Mouse (Mus musculus) v-Abl transformed pro-B cells (cell line): ENCODE measurements around the gene Itga3.
"Not testable (repeated sequence)": the region's sequence is repeated elsewhere in the genome, so short reads cannot be mapped to it uniquely, and the experiment has no call there.

Experiments used
- in situ Hi-C, 2 experiments: fragments of 400-800 bp; cut with MboI; formaldehyde crosslinking; loops; one replicate each; pipeline ENCODE4 v1.15.1; 2025; ENCODE audit not compliant: unreplicated experiment in 2 of 2

Gene Itga3

DNA sequence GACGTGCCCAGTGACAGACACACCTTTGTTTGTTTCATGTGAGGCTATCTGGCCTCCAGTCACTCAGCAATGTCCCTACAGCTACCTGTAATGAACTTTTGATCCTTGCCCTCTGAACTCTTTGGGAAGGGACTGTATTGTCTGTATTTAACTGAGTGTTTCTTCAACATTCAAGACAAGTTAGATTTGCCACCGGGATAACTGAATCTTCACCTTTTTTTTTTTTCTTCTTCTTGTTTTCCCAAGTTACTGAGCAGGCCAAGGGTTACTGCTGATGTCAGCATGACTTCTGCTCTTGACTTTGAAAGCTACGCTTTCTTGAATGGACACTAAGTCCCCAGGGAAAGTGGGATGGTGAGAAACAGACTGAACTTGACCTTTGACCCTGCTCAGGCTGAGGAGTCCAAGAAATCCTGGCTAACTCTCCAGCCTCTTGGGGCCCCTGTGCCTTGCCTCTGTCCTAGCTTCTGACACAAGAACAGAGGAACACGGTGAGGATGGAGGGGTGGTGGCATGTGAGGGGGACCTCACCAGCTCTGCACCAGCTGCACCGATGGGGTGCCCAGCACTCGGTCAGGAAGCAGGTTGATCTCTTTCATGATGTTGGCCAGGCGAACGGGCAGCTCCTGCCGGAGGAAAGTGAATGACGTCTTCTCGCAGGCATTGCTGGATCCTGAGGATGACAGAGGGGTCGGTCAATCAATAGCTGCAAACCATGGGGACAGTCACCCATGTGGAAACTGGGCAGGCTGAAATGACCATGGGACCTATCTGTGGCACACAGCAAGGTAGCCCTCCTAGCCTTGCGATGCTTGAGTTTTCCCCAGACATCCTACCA lies 37.6 kb downstream of the Itga3 start:
- in situ Hi-C loops, result no loop called here

DNA sequence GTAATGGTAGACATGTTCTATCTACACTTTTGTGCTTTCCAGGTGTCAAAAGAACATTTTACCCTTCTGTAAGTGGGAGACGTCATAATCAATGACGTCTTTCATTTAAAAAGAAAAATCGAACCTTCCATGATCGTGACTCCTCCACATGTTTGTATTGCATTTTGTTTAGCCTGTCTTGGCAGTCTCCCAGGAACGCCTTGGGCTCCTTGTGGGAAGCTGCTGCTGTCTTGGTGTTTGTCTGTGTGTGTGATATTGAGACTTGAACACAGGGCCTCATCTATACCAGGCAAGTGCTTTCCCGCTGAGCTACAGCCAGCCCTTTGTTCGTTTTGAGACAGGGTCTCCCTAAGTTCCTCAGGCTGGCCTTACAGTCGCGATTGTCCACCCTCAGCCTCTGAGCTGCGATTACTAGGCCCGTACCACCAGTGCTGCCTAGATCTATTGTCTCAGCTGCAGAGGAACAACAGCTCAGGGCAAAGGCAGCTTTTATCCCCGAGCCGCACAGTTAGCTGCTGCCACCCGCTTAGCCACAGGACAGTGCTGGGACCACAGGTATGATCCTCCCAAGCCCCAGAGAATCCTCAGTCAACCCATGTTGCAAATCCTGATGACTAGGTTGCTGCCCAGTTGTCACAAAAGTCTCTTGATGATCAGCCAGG lies 38.3 kb downstream of the Itga3 start:
- in situ Hi-C loops, result no loop called here

DNA sequence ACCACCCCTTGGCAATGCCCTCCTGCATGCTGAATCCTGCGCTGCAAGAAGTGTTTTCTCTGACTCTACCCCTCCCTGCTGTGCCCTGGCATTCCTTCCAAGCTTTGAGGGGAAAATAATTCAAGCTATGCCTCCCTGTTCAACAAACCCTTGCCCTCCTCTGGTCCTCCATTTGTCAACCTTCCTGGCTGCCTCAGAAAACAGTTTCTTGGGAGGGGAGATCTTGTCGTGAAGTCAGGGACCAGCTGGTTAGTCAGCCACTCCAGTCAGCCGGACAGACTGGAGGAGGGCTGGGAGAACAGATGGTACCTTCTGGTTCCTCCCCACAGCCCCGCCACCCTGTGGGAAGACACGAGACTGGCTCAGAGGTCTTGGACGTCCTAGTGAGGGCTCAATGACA lies 39.3 kb downstream of the Itga3 start:
- in situ Hi-C loops, result no loop called here

DNA sequence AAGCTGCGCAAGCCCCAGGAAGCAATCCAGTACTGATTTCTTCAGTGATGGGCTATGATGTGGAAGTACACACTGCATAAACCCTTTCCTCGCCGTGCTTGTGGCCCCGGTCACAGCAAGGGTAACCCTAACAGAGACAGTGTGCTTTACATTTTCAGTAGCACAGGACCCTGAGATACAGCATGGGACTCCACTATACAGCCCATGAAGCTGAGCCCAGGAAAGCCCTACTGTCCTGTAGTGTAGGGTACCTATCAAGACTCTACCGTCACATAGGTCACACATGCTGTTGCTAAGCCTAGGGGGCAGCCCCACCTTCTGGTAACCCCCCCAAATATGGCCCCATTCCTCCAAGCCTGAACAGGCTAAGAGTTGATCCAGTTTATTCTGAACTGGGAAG lies 40.1 kb downstream of the Itga3 start:
- in situ Hi-C loops, result no loop called here

DNA sequence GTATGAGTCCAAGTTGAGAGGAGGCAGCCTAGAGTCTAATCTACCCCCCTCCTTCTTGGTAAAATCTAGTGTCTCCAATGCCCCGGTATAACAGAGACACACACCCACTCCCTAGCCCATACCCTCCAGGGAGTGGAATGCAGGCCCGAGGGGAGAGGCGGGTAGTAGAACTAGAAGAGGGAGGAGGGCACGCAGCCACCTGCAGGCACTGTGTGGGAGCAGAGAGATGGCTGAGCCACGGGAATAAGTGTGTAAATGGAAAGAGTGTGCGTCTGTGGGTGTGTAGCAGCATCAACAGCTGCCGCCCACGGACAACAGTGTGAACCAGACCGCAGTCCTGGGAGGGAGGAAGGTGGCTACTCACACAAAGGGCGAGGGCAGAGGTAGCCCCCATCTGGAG lies 41.7 kb downstream of the Itga3 start:
- in situ Hi-C loops, result no loop called here

DNA sequence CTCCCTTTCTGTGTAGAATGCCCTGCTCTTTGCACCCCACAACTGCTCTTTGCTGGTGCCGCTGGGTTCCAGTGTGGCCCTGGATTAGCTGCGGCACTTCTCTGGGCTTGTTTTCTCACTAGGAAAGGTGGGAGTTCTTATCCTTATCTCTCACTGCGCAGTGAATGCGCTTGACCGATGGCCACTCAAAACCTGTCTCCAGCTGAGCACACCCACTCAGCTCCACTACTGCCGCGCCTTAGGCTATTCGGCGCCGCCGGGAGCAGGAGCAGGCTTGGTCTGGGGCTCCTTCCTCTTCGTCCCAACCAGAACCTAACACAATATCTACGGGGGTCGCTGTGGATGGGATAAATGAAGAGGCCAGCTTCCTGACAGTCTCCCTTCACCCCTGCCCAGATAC lies 43.0 kb downstream of the Itga3 start:
- in situ Hi-C loops, result no loop called here

DNA sequence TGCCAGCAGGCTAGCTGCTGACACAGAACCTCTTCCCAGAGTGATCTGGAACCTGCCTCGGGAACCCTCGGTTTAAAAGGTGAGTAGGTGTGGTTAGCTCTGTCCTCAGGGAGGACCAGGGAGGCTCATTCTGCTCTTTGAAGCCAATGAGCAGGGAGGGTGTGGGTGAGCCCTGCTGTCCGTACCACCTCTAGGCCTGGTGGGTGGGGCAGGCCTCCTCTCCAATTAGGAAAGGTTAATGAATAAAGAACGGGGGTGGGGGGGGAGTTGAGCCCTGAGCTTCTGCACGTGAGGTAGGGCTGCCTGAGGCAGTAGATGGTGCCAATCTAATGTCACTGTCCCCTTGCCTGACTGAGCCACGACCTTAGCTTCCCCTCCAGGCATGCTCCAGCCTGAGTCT lies 43.7 kb downstream of the Itga3 start:
- in situ Hi-C loops, result no loop called here

DNA sequence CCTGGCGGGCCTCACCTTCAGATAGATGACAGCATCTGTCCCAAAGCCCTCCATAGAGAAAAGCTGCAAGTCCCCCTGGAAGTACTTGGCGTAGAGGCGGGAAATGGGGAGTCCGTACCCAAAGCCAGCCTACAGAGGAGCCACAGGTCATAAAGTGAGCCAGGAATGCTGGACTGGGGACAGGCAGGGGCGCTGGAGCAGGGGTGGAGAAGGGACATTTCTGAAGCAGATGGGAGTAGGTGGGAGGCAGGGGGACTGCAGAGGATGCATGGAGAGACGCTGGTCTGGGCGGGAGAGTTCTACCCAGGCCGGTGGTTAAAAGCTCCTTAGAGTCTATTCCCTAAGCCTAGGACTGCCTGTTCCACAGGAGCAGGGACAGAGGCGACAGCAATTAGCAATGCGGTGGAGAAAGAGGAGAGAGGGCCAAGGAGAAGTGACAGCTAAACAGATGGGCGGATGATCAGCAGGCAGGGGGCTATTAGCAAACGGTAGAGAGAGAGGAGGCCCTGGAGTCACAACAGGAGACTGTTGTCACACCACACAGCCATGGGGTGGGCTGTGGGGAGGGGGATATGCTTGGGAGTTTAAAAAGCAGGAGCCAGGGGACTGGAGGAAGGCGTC lies 48.6 kb downstream of the Itga3 start:
- in situ Hi-C loops, result no loop called here

DNA sequence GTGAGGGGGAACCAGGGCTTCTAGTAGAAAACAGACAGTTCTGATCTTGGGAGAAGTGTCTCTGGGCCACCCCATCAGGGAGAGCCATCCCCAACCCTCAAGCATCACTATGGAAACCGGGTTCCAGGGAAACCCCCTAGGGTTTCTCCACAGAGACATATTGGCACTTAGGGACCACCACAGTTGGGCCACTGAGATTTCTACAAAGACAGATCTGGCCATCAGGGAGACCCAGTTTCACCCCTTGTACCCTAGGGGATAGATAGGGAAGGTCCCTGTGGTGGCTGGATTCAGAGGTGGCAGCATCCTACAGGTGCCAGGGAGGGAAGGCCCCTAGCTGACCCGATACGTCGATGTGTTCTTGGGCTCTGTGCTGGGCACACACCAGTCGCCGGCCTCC lies 49.8 kb downstream of the Itga3 start:
- in situ Hi-C loops, result no loop called here

DNA sequence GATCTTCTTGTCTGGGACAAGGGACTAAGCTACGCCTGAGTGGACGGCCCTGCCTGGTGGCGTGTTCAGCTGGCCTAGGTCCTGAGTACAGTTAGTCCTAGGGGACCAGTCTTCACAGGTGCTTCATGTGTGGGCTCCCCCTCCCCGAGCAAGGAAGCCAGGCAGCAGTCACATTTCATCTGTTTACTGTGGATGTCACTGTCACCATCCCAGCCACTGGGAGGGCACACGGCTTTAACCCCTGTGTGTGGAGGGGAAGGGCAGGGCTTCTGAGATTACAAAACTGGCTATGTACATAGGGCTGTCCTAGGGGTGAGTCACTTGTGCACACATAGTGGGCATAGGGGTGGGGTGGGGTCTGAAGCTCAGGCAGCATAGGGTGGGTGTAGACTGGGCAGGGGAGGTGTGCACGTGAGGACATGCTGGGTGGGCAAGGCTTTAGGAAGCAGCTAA lies 50.5 kb downstream of the Itga3 start:
- in situ Hi-C loops, result no loop called here

DNA sequence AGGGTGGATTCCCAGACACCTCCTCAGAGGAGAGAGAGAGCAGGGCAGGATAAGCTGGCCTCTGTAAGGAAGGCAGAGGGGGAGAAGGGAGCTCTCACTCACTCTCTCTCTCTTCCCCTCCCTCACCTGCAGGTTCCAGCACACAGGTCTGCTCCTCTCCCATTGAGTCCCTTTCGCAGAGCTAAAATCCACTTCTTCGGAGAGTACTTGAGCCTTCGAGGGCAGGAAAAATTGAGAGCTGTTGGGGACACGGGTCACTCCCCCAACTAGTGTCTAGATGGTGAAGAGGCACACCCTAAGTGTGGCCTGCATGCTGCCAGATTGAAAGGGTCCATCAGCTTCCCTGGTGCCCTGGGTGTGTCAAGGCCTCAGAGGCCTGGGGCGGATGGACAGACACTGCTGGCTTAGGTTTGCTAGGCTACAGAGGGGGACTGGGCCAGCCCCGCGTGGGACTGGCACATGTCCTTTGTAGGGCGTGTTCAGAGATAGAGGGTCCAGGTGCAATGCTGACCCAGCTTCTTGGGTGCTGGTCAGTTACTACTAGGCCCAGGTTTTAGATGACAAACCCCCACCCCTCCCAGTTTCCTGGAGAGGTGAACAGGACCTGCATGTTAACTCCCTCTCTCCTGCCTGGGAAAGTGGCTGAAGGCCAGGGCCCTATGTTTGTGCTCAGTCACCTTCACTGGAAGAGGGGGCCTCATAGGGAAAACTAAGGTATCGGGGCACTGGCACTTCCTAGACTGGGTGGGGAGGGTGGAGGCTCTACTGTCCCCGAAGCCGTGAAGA lies 51.2 kb downstream of the Itga3 start:
- in situ Hi-C loops, result no loop called here

DNA sequence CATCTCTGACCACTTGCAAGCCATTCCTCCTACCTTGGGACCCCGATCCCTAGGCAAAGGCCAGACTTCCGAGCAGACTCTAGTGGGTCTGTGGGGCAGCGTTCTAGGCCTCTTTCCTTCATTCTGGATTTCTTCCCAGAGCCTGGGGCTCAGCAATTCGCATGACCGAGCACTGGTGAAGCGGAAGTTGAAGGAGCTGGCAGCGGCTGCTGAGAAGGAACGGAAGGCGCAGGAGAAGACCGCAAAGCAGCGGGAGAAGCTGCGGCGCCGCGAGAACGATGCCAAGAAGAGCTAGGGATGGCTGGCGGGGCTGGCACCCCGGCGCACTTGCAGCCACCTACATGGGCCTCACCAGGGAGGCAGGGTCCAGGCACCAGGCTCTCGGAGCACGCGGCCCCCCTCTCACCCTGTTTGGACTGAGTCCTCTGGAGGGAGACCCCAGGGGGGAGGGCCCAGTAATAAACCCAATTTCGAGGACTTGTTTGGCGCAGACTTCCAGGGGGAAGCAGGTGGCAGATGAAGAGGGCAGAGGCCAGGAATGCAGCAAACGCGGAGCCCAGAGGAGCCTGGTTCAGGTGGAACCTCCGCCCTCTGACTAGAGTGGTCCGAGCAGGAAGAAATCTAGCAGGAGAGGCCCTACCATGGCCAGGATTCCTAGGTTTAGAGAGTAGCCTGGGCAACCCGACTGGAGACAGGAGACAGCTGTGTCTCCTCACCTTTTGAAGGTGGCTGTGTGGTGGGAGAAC lies 52.0 kb downstream of the Itga3 start:
- in situ Hi-C loops, result no loop called here

DNA sequence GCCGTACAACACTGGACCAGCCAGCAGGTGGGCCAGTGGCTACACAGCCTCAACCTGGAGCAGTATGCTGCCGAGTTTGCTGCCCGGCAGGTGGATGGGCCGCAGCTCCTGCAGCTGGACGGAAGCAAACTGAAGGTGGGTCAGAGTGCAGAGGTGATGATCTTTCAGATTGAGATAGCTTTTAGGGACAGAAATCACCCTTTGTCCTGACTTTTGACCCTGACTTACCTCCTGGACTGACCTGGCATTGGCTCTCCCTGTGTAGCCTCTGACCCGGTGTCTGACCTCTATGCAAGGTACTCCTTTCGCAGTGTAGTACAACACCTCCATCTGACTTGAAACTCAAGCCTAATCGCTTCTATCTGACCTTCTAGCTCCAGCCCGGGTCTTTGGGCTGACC lies 53.1 kb downstream of the Itga3 start:
- in situ Hi-C loops, result no loop called here

DNA sequence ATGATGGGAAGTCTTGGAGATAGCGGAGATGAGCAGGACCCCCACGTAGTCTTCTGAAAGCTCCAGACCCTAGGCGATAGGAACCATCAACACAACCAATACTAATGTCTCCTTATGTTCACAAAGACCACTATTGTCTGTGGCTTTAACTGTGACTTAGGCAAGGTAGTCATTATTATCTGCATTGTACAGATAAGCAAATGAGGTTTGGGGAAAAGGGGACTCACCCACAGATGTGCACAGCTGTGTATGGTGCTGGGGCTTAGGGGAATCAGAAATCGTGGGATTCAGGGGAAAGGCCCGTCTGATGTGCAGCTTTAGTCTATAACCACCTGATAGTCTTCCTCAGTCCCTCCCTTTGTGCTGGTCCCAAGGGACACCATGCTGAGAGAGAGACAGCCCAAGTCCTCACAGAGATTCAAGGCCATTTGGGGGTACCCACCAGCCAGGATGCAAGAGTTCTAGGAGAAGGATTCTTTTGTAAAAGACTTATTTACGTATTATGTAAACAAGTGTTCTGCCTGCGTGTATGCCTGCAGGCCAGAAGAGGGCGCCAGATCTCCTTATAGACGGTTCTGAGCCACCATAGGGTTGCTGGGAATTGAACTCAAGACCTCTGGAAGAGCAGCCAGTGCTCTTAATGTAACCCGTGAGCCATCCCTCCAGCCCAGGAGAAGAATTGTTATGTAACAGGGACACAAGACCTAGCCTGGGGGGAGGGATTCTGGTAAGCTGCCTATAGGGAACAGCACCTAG lies 54.2 kb downstream of the Itga3 start:
- in situ Hi-C loops, result no loop called here

DNA sequence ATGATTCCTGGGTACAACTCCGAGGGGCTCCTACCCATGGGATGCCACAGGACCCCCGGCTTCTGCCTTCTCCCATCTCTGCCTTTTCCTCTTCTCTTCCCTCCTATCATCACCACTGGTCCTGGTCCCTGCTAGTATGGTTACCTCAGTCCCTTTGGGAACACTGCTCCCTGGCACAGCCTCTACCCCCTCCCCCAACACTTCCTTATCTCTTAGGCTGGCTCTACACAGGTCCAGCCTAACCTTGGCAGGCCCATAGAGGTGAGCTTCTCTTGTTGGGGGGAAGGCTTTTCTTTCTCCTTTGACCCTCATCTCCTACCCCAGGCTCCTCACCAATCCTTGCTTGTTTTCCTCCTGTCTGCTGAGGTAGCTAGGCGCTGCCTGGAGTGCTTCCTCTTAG lies 61.1 kb downstream of the Itga3 start:
- in situ Hi-C loops, result no loop called here

DNA sequence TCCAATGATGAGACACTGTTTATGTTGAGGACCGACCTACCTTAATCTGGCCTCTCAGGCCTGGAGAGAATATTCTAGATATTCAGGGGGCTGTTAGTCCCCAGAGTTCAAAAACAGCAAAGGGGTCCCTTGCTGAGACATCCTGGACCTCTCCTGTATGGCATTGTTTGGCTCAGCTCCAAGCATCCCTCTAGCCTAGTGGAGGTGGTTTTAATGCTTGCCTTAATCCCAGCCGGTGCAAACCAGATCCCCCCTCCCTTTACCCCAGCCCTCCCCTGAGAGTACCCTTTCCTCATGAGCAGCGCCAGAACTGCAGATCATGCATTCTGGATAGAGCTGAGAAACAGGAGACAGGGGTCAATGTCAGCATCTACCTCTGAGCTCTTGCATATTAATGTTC lies 64.1 kb downstream of the Itga3 start:
- in situ Hi-C loops, result no loop called here

DNA sequence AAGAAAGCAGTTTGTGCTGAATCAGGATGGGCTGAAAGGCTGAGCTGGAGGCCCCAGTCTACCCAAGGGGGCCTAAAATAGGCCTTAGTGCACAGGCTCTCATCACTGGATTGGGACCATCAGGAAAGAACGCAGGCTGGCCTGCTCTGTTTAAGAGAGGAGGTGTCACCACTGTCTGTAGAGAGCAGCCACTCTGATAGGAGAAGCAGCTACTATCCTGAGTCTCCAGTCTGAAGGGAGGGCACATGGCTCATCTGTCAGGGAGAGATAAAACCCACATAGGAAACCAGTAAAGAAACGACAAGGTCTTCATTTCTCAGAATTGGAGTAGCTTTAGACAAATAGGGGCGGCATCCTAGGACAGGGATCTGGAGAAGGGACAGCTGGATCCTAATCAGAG lies 64.5 kb downstream of the Itga3 start:
- in situ Hi-C loops, result no loop called here

DNA sequence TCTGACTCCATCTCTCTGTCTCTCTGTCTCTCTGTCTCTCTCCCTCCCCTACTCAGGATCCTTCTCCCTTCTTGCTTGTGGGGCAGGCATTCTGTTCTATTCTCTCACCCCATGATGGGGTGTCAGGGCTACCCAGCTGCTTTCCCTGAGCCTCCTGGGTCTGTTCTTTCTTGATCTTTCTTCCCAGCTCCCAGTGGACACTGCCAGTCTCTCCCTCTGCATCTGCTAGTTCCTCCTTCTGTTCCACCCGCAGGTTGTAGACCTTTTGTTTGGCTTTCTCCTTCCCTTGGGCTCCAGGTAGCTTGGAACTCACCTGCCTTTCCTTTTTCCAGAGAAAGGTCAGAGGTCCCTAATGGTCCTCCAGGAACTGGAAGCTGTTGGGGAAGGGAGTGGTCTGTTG lies 65.2 kb downstream of the Itga3 start:
- in situ Hi-C loops, result no loop called here

DNA sequence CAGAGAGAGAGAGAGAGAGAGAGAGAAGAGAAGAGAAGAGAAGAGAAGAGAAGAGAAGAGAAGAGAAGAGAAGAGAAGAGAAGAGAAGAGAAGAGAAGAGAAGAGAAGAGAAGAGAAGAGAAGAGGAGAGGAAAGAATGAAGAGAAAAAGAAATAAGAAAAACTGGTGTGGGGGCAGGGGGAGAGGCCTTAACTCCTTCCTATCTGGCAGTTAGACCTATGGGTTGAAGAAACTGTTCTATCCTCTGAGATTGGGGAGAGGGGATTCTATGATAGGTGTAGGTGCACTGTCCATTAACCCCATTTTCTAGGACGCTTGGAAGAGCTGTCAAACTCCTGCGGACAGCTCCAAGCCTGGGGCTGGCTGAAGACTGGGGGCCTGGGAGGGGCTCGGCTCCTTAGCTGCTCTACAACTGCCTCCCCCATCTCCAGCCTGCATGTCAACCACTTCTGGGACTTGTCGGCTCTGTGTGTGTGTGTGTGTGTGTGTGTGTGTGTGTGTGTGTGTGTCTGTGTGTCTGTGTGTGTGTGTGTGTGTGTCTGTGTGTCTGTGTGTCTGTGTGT lies 65.7 kb downstream of the Itga3 start:
- in situ Hi-C loops, result not testable (repeated sequence)
